Mouse (Mus musculus) stomach, postnatal 0 days (tissue): ENCODE data around the gene Nup210l.

Source experiments
- CTCF ChIP-seq: IDR thresholded peaks from 2 replicates; pipeline ENCODE4 v1.5.1; 2016; ENCODE audit warnings: antibody characterized with exemption, low read depth, mild to moderate bottlenecking, moderate library complexity
- EP300 ChIP-seq: optimal IDR thresholded peaks from 2 replicates; pipeline ENCODE3; 2016; ENCODE audit warnings: antibody characterized with exemption

GRCm38 (mm10) chr3:90211475-90212398 lies 107.8 kb downstream of the Nup210l start:
- no peak for TF ChIP-seq CTCF
- no peak for TF ChIP-seq EP300
